Mouse (Mus musculus) liver, embryonic 14.5 days (tissue): ENCODE measurements around the gene Hinfp.

Source experiments
- CTCF ChIP-seq: IDR thresholded peaks from 2 replicates; pipeline ENCODE4 v1.5.1; 2016; ENCODE audit warnings: antibody characterized with exemption, low read depth, control low read depth
- EP300 ChIP-seq: IDR thresholded peaks from 2 replicates; pipeline ENCODE4 v1.6.1; 2016; ENCODE audit warnings: antibody characterized with exemption, low read depth

- TF ChIP-seq CTCF: no peak
- TF ChIP-seq EP300: no peak
Measured at GRCm38 (mm10) chr9:44251314-44251713, 54.2 kb downstream of the Hinfp start, which contains the start of gene Pdzd3.
